Mouse (Mus musculus): ENCODE measurements around the gene Vps4b. TPM values are rescaled to one million over a fixed set of nuclear protein-coding genes. Genes with fewer than 3 reads are reported as not detected.
"Not testable (repeated sequence)": the region's sequence is repeated elsewhere in the genome, so short reads cannot be mapped to it uniquely, and the experiment has no call there.

The Vps4b gene
- polyA plus RNA-seq, 1 experiment from 2014 or later = 67.7 TPM

DNA sequence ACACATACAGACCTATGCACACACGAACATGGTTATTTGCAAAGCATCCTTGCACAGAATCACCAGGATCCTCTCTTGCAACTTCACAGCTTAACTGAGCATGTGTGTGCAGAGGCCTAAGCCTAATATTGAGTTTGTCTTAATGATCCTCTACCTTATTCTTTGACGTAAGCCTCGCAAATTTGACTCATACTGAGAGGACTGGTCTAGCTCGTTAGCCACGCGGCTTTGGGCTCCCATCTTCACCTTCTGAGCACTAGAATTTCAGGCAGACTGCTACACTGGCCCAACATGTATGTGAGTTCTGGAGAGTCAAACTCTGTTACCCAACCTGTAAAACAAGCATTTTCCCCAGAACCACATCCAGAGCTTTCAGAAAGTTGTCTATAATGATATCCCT, 53.5 kb downstream of the Vps4b start:
- Histone ChIP-seq H3K9ac (no peak overlapping the region), H3K36me3 (peaks cover 30% of the 10 kb centered on the region), H3K4me1 (no peaks in the 10 kb centered on the region), H3K27ac (no peak overlapping the region), H3K4me2 (replicated peaks) (no peak overlapping the region), H3K4me3 (no peak overlapping the region), H3K9me3 (replicated peaks) (no peaks in the 10 kb centered on the region), H3K27me3 (no peaks in the 10 kb centered on the region)
- no peak for ATAC-seq (ENCODE audit: low FRiP score)
- 92% methylated on average over 6 of the region's 6 CpGs for WGBS

DNA sequence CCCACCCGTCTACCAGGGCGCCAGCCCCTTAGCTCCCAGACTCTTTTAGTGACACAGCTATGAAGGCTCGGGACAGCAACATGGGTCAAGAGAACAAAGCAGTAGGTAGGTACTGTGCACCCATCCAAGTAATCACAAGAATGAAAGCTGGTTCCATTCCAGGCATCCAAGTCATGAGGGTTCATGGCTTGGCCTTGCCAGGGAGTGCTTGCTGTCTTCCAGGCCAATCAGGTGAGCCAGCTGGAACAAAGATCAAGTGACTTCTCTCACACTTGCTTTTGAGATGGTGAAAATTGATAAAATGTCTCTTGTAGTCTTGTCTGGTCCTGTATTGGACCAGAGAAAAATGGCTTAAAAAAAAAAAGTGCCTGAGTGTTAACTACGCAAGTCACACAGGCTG, 55.8 kb downstream of the Vps4b start:
- Histone ChIP-seq H3K27ac (no peak overlapping the region), H3K4me3 (no peak overlapping the region), H3K9me3 (replicated peaks) (no peaks in the 10 kb centered on the region), H3K36me3 (peaks cover 19% of the 10 kb centered on the region; the same call in 1 of the 2 replicates), H3K9ac (no peak overlapping the region), H3K4me1 (no peaks in the 10 kb centered on the region), H3K27me3 (no peaks in the 10 kb centered on the region), H3K4me2 (replicated peaks) (no peak overlapping the region)
- no peak for ATAC-seq (ENCODE audit: low FRiP score)
- 94% methylated on average over 4 of the region's 4 CpGs for WGBS

DNA sequence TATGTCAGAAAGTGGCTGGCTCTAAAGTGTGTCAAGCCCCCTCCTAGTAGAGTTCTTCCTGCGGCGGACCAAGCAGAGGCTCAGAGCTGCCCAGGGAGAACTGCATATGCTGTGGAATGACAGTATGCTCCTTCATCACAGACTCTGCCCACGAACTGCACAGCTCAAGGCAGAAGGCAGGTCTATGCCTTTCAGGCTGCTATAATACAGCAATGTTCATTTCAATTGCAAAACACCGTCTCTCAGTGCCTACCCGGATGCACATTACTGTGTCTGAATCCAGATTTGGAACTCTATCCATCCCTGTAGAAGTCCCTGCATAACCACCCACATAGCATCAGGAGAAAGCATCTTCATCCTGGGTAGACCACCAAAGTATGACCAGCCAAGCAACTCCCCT, 56.7 kb downstream of the Vps4b start:
- 90% methylated on average over 5 of the region's 5 CpGs for WGBS
- no peak for ATAC-seq (ENCODE audit: low FRiP score)
- no peaks in the 10 kb centered on the region for H3K9me3 ChIP-seq (replicated peaks)
- peaks cover 15% of the 10 kb centered on the region; the same call in 1 of the 2 replicates for H3K36me3 ChIP-seq
- no peaks in the 10 kb centered on the region for H3K4me1 ChIP-seq
- no peak overlapping the region for H3K27ac ChIP-seq
- no peaks in the 10 kb centered on the region for H3K27me3 ChIP-seq
- no peak overlapping the region for H3K4me3 ChIP-seq
- no peak overlapping the region for H3K4me2 ChIP-seq (replicated peaks)
- no peak overlapping the region for H3K9ac ChIP-seq

DNA sequence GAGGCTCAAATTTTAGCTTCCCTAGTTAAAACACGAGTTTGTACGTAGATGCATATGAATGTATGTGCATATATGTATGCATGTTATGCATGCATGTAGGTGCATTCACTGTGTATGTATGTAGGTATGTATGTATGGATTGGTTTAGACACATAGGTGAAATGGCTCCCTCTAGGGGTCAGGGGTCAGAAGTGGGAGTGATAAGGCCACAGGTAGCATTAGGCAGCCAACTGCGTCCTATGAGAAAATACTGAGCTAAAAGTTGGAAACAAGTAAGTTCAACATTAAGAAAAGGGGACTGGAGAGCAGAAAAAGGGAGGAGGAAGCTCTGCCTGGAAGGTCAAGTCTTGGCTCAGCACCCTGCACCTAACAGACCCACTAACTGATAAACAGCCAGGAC, 58.4 kb downstream of the Vps4b start:
- H3K4me3 ChIP-seq = no peak overlapping the region
- no peaks in the 10 kb centered on the region for H3K9me3 ChIP-seq (replicated peaks)
- H3K9ac ChIP-seq = no peak overlapping the region
- ATAC-seq (ENCODE audit: low FRiP score) = no peak
- no peak overlapping the region for H3K27ac ChIP-seq
- no peaks in the 10 kb centered on the region for H3K27me3 ChIP-seq
- no peak overlapping the region for H3K4me2 ChIP-seq (replicated peaks)
- WGBS = 80% methylated on average over 3 of the region's 3 CpGs
- H3K4me1 ChIP-seq = no peaks in the 10 kb centered on the region
- H3K36me3 ChIP-seq = peaks cover 23% of the 10 kb centered on the region

DNA sequence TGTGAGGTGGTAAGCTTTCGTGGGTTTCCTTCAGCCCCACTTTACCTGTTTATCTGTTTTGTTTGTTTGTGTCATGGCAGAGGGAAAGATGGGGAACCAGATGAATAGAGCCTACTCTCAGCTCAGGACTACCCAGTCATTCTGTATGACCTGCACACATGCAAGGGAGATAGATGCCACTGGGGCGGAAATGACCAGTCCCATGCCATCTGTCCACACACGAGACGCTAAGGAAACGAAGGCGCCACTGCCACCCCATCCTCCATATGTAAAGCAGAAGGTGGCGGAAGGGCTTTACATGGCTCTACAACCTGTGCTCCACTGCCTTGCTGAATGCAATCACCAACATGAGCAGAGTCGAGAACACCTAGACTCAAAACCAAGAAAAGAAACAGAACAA, 60.3 kb downstream of the Vps4b start:
- 95% methylated on average over 8 of the region's 8 CpGs for WGBS
- Histone ChIP-seq H3K4me1 (no peaks in the 10 kb centered on the region), H3K4me3 (no peak overlapping the region), H3K27ac (no peak overlapping the region), H3K4me2 (replicated peaks) (no peak overlapping the region), H3K36me3 (peaks cover 21% of the 10 kb centered on the region; the same call in 1 of the 2 replicates), H3K9ac (no peak overlapping the region), H3K27me3 (no peaks in the 10 kb centered on the region), H3K9me3 (replicated peaks) (no peaks in the 10 kb centered on the region)
- ATAC-seq (ENCODE audit: low FRiP score) = no peak

DNA sequence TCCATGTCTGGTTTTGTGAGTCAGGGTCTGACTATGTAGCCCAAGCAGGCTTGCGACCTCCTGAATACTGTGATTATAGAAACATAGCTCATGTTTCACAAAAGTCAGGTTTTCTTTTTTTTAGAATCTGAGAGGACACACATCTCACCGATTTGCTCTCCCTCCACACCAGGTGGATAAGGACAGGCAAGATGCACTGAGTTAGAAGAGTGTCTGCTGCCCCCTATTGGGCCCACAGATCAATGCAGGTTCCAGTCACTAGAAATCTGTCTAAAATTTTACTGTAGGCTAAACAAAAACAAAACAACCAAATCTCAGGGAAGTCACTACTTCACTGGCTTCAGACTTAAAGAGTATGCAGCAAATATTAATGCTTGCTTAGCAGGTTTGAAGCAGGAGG, 60.9 kb downstream of the Vps4b start:
- Histone ChIP-seq H3K27ac (no peak overlapping the region), H3K4me1 (no peaks in the 10 kb centered on the region), H3K27me3 (no peaks in the 10 kb centered on the region), H3K4me3 (no peak overlapping the region), H3K9me3 (replicated peaks) (no peaks in the 10 kb centered on the region), H3K36me3 (peaks cover 18% of the 10 kb centered on the region; the same call in 1 of the 2 replicates), H3K9ac (no peak overlapping the region), H3K4me2 (replicated peaks) (no peak overlapping the region)
- 65% methylated on average over 2 of the region's 2 CpGs for WGBS
- no peak for ATAC-seq (ENCODE audit: low FRiP score)

DNA sequence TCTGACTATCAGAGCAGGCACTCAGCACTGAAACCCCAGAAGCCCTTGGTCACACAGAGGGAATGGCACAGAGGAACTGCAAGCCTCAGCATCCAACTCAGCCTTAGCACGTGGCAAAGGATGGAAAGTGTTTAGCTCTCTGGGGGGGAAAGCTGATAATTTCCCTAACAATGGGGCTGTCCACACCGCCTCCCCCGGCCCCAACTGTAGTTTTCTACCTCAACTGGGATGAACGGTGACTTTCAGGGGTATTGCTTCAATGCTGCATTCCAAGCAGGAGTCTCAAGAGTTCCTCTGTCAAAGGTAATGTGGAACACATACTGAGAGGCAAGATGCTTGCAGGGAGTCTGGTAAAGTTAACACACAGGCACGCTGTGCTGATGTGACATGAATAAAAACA, 74.5 kb downstream of the Vps4b start:
- Histone ChIP-seq H3K27me3 (no peaks in the 10 kb centered on the region), H3K36me3 (no peaks in the 10 kb centered on the region; the same call in 1 of the 2 replicates), H3K4me3 (no peak overlapping the region), H3K9ac (no peak overlapping the region), H3K4me2 (replicated peaks) (no peak overlapping the region), H3K27ac (no peak overlapping the region), H3K4me1 (no peaks in the 10 kb centered on the region), H3K9me3 (replicated peaks) (no peaks in the 10 kb centered on the region)
- ATAC-seq (ENCODE audit: low FRiP score) = no peak
- 16% methylated on average over 5 of the region's 5 CpGs for whole genome bisulfite sequencing

DNA sequence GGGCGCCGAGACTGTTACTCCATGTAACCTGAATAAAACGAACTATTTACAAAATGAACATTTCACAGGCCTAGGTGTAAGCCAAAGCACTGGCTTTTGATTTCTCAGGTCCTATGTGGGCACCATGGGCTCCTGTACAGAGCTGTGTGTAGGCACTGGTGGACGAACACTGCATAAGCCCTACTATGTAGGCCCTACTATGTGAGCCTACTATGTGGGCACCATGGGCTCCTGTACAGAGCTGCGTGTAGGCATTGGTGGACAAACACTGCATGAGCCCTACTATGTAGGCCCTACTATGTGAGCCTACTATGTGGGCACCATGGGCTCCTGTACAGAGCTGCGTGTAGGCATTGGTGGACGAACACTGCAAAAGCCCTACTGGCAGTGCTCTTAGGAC, 78.8 kb downstream of the Vps4b start:
- WGBS = 79% methylated on average over 7 of the region's 7 CpGs
- H3K9ac ChIP-seq; H3K27me3 ChIP-seq; ATAC-seq (ENCODE audit: low FRiP score); H3K9me3 ChIP-seq (replicated peaks); H3K36me3 ChIP-seq; H3K27ac ChIP-seq; H3K4me2 ChIP-seq (replicated peaks); H3K4me1 ChIP-seq; H3K4me3 ChIP-seq: not testable (repeated sequence)

DNA sequence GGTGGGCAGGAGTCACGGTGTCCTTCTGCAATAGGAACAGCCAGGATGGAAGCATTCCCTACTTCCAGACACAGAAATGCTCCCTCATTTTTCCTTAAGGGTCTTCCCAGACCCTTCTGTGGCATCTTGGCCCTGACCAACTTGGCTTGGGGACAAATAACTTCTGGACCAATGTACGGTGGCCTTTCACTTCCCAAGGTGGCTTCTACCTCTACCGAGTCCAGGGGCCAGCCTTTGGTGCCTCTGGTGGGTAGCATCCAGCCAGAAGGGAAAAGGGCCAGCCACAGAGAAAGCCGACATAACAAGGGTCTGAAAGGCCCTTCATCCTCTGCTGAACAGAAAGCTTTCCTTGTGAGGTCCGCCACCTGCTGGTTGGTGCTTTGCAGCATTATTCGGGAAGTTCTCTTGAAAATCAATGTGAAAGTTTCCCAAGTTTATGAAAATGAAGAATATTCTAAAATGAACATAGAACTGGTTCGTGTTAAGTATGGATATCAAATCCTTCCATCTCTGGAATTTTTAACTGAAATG, 79.4 kb downstream of the Vps4b start:
- no peaks in the 10 kb centered on the region for H3K36me3 ChIP-seq
- no peak overlapping the region for H3K4me3 ChIP-seq
- peaks cover 9% of the 10 kb centered on the region for H3K4me1 ChIP-seq
- ATAC-seq (ENCODE audit: low FRiP score) = no peak
- H3K4me2 ChIP-seq (replicated peaks) = no peak overlapping the region
- WGBS = 36% methylated on average over 7 of the region's 7 CpGs
- no peak overlapping the region for H3K27ac ChIP-seq
- H3K9ac ChIP-seq = no peak overlapping the region
- H3K9me3 ChIP-seq (replicated peaks) = no peaks in the 10 kb centered on the region
- H3K27me3 ChIP-seq = peaks cover 4% of the 10 kb centered on the region

DNA sequence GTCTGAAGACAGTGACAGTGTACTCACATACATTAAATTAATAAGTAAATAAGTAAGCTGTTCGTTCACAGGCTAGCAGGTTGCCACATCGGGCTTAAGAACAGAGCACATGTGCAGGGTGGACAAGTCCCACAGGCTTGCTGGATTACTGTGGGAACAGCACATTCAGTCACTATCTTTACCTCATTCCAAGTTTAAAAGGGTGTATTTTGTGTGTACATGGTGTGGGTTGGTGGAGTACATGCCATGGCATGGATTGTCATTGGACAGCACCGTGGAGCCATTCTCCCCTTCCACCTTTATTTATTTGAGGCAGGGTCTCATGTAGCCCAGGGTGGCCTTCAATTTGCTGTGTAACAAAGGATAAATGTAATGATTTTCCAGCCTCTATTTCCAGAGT, 80.4 kb downstream of the Vps4b start:
- 89% methylated on average over 3 of the region's 3 CpGs for WGBS
- Histone ChIP-seq H3K27ac (no peak overlapping the region), H3K9me3 (replicated peaks) (no peaks in the 10 kb centered on the region), H3K9ac (no peak overlapping the region), H3K4me1 (peaks cover 14% of the 10 kb centered on the region), H3K4me3 (no peak overlapping the region), H3K4me2 (replicated peaks) (no peak overlapping the region), H3K27me3 (peaks cover 5% of the 10 kb centered on the region), H3K36me3 (no peaks in the 10 kb centered on the region)
- no peak for ATAC-seq (ENCODE audit: low FRiP score)

DNA sequence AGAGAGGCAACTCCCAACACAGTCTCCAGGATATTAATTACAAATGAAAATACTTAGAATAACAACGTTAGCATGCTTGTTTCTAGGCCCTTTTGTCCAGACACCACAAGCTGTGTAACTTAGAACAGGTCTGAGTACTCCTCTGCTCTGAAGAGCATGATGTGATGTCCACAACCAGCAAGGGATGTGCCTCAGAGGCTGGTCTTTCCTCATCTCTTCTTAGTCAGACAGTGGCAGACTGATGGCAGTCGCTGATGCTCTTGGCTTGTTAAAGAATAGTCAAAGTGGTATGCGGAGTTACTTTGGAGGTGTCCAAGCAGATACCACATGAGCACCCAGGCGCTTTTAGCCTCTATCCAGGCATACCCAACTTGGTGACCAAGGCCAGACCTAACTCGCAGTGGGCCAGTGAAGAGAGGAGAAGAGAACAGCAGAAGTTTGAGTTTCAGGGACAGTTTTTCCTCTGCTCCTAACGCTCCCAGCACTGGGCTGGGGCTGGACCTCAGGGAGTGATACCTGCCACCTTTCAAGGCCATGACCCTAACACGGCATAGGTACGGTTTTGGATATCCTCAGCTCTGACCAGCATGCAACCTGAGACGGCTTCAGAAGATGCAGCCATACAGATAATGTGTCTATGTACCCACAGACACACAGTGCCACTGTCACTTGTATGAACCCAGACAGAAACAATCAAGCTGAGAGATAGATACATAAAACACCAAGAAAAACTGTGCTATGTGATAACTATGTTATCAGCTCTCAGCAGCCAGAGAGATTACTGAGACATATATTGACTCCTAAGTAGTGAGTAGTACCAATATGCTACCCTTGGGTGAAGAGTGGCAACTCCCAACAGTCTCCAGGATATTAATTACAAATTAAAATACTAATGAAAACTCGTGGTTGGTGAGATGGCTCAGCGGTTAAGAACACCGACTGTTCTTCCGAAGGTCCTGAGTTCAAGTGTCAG, 81.1 kb downstream of the Vps4b start:
- Histone ChIP-seq H3K27ac (no peak overlapping the region), H3K9me3 (replicated peaks) (no peaks in the 10 kb centered on the region), H3K9ac (no peak overlapping the region), H3K4me2 (replicated peaks) (peak overlapping the region; percentile 88; the same call in 1 of the 2 replicates), H3K27me3 (peaks cover 5% of the 10 kb centered on the region), H3K36me3 (no peaks in the 10 kb centered on the region), H3K4me3 (no peak overlapping the region), H3K4me1 (peaks cover 14% of the 10 kb centered on the region)
- 85% methylated on average over 13 of the region's 13 CpGs for WGBS
- no peak; the same call in 1 of the 2 replicates for ATAC-seq (ENCODE audit: low FRiP score)

DNA sequence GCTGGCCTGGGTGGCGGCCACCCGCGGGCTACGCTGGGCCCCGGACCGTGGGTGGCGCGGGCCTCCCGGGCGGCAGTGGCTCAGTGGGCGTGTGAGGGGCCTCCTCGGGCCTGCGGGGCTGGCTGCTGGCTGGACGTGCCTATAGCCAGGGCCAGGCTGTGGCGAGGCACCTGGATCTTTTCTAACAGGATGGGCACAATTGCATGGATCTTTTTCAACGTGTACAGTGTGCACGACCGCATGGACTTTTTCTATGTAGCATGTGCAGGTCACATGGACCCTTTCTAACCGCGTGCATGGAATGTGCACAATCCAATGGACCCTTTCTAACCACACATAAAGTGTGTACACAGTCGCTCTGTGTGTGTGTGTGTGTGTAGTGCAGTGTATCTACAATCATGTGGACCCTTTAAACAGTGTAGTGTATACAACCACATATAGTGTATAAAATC, 82.0 kb downstream of the Vps4b start:
- Histone ChIP-seq H3K27ac (peak overlapping the region; percentile 92), H3K27me3 (peaks cover 5% of the 10 kb centered on the region), H3K9ac (peak overlapping the region; percentile 89), H3K9me3 (replicated peaks) (no peaks in the 10 kb centered on the region), H3K4me1 (peaks cover 14% of the 10 kb centered on the region), H3K4me2 (replicated peaks) (peak overlapping the region; percentile 88), H3K36me3 (no peaks in the 10 kb centered on the region), H3K4me3 (peak overlapping the region; percentile 72)
- peak; percentile 81; the same call in 1 of the 2 replicates for ATAC-seq (ENCODE audit: low FRiP score)
- WGBS = 6% methylated on average over 21 of the region's 21 CpGs

All from hindbrain, embryonic 12.5 days (tissue).